Mouse (Mus musculus): ENCODE measurements around the gene Krt39. TPM values are rescaled to one million over a fixed set of nuclear protein-coding genes. Genes with fewer than 3 reads are reported as not detected.

Gene Krt39
- total RNA-seq (2014; rRNA removed; ENCODE audit: low replicate concordance) (not detected in 2 replicates), polyA plus RNA-seq (2015; fragmentation: Nextera tagmentation; extraction: Ambion mirVana) (not detected in 2 replicates)

- no peaks in the 10 kb centered on the region for H3K36me3 ChIP-seq (replicated peaks; ENCODE audit: control insufficient read depth, insufficient read depth, low read length)
- no peaks in the 10 kb centered on the region for H3K27me3 ChIP-seq (ENCODE audit: control insufficient read depth, insufficient read depth, low read length)
- no peak for TF ChIP-seq EP300 (IDR thresholded peaks at IDR 0.05; ENCODE audit: low read depth)
- TF ChIP-seq CTCF (IDR thresholded peaks at IDR 0.05; ENCODE audit: low read depth), result no peak
- no peak within 1 kb of the TSS for H3K4me2 ChIP-seq (ENCODE audit: low read depth, low read length)
- H3K9me3 ChIP-seq (replicated peaks; ENCODE audit: control insufficient read depth, low read length), result no peaks in the 10 kb centered on the region
- H3K4me3 ChIP-seq (ENCODE audit: low read depth, low read length), result no peak within 1 kb of the TSS
- H3K27ac ChIP-seq (ENCODE audit: low read depth), result no peak within 1 kb of the TSS
- whole genome bisulfite sequencing, result 73% methylated on average over 13 of the region's 13 CpGs
- H3K9ac ChIP-seq (replicated peaks; ENCODE audit: low read depth, low read length), result no peak within 1 kb of the TSS
- H3K4me1 ChIP-seq (ENCODE audit: control insufficient read depth, insufficient read depth), result no peaks in the 10 kb centered on the region
- ATAC-seq (ENCODE audit: insufficient read depth, low read depth), result no peak
- no peak for DNase-seq (ENCODE audit: low spot score)
Measured at GRCm38 (mm10) chr11:99521288-99521860, at the start of gene Krt39. Gene Krt39, minus strand, starts transcription at chr11:99521338.

- Histone ChIP-seq H3K9me3 (replicated peaks; ENCODE audit: control insufficient read depth, low read length) (no peaks in the 10 kb centered on the region), H3K9ac (replicated peaks; ENCODE audit: low read depth, low read length) (no peak within 1 kb of the TSS), H3K27me3 (ENCODE audit: control insufficient read depth, insufficient read depth, low read length) (no peaks in the 10 kb centered on the region), H3K4me2 (ENCODE audit: low read depth, low read length) (no peak within 1 kb of the TSS), H3K4me3 (ENCODE audit: low read depth, low read length) (no peak within 1 kb of the TSS), H3K36me3 (replicated peaks; ENCODE audit: control insufficient read depth, insufficient read depth, low read length) (no peaks in the 10 kb centered on the region), H3K4me1 (ENCODE audit: control insufficient read depth, insufficient read depth) (no peaks in the 10 kb centered on the region), H3K27ac (ENCODE audit: low read depth) (no peak within 1 kb of the TSS)
- DNase-seq (ENCODE audit: low spot score) (no peak), ATAC-seq (ENCODE audit: insufficient read depth, low read depth) (no peak)
- TF ChIP-seq EP300 (IDR thresholded peaks at IDR 0.05; ENCODE audit: low read depth) (no peak), CTCF (IDR thresholded peaks at IDR 0.05; ENCODE audit: low read depth) (no peak)
- 85% methylated on average over 7 of the region's 7 CpGs for WGBS
Measured at GRCm38 (mm10) chr11:99566530-99566929, 45.4 kb upstream of the Krt39 start, which contains the start of gene Krtap3-1. Gene Krtap3-1, minus strand, starts transcription at chr11:99566630.

GRCm38 (mm10) chr11:99562580-99562979 is 41.4 kb upstream of the Krt39 start:
- Histone ChIP-seq H3K36me3 (replicated peaks; ENCODE audit: control insufficient read depth, insufficient read depth, low read length) (no peaks in the 10 kb centered on the region), H3K27ac (ENCODE audit: low read depth) (no peak overlapping the region), H3K9ac (replicated peaks; ENCODE audit: low read depth, low read length) (no peak overlapping the region), H3K27me3 (ENCODE audit: control insufficient read depth, insufficient read depth, low read length) (no peaks in the 10 kb centered on the region), H3K4me2 (ENCODE audit: low read depth, low read length) (no peak overlapping the region), H3K9me3 (replicated peaks; ENCODE audit: control insufficient read depth, low read length) (no peaks in the 10 kb centered on the region), H3K4me1 (ENCODE audit: control insufficient read depth, insufficient read depth) (no peaks in the 10 kb centered on the region), H3K4me3 (ENCODE audit: low read depth, low read length) (no peak overlapping the region)
- no peak for DNase-seq (ENCODE audit: low spot score)
- whole genome bisulfite sequencing, result 73% methylated on average over 6 of the region's 6 CpGs
- no peak for ATAC-seq (ENCODE audit: insufficient read depth, low read depth)
- TF ChIP-seq EP300 (IDR thresholded peaks at IDR 0.05; ENCODE audit: low read depth) (no peak), CTCF (IDR thresholded peaks at IDR 0.05; ENCODE audit: low read depth) (no peak)

- TF ChIP-seq CTCF (IDR thresholded peaks at IDR 0.05; ENCODE audit: low read depth) (no peak), EP300 (IDR thresholded peaks at IDR 0.05; ENCODE audit: low read depth) (no peak)
- Histone ChIP-seq H3K4me1 (ENCODE audit: control insufficient read depth, insufficient read depth) (no peaks in the 10 kb centered on the region), H3K4me3 (ENCODE audit: low read depth, low read length) (no peak within 1 kb of the TSS), H3K9me3 (replicated peaks; ENCODE audit: control insufficient read depth, low read length) (no peaks in the 10 kb centered on the region), H3K27me3 (ENCODE audit: control insufficient read depth, insufficient read depth, low read length) (no peaks in the 10 kb centered on the region), H3K36me3 (replicated peaks; ENCODE audit: control insufficient read depth, insufficient read depth, low read length) (no peaks in the 10 kb centered on the region), H3K9ac (replicated peaks; ENCODE audit: low read depth, low read length) (no peak within 1 kb of the TSS), H3K4me2 (ENCODE audit: low read depth, low read length) (no peak within 1 kb of the TSS), H3K27ac (ENCODE audit: low read depth) (no peak within 1 kb of the TSS)
- no peak for DNase-seq (ENCODE audit: low spot score)
- WGBS, result 82% methylated on average over 9 of the region's 9 CpGs
- ATAC-seq (ENCODE audit: insufficient read depth, low read depth), result no peak
Measured at GRCm38 (mm10) chr11:99559366-99559765, 38.2 kb upstream of the Krt39 start, which contains the start of gene Gm11939. Gene Gm11939, minus strand, starts transcription at chr11:99559466.

- DNase-seq (ENCODE audit: low spot score) (no peak), ATAC-seq (ENCODE audit: insufficient read depth, low read depth) (no peak)
- H3K4me2 ChIP-seq (ENCODE audit: low read depth, low read length), result no peak overlapping the region
- H3K27me3 ChIP-seq (ENCODE audit: control insufficient read depth, insufficient read depth, low read length), result no peaks in the 10 kb centered on the region
- 63% methylated on average over 3 of the region's 3 CpGs for WGBS
- no peaks in the 10 kb centered on the region for H3K36me3 ChIP-seq (replicated peaks; ENCODE audit: control insufficient read depth, insufficient read depth, low read length)
- H3K27ac ChIP-seq (ENCODE audit: low read depth), result no peak overlapping the region
- no peaks in the 10 kb centered on the region for H3K9me3 ChIP-seq (replicated peaks; ENCODE audit: control insufficient read depth, low read length)
- TF ChIP-seq CTCF (IDR thresholded peaks at IDR 0.05; ENCODE audit: low read depth) (no peak), EP300 (IDR thresholded peaks at IDR 0.05; ENCODE audit: low read depth) (no peak)
- no peak overlapping the region for H3K9ac ChIP-seq (replicated peaks; ENCODE audit: low read depth, low read length)
- H3K4me3 ChIP-seq (ENCODE audit: low read depth, low read length), result no peak overlapping the region
- H3K4me1 ChIP-seq (ENCODE audit: control insufficient read depth, insufficient read depth), result no peaks in the 10 kb centered on the region
Measured at GRCm38 (mm10) chr11:99557976-99558745, 37.0 kb upstream of the Krt39 start.

Measured in heart, postnatal 0 days (tissue).